Mouse (Mus musculus): ENCODE measurements around the gene E030025P04Rik. TPM values are rescaled to one million over a fixed set of nuclear protein-coding genes. Genes with fewer than 3 reads are reported as not detected.

Gene E030025P04Rik
- polyA plus RNA-seq (2014; fragmentation: Nextera tagmentation; extraction: Ambion mirVana) = not detected in 2 replicates

GRCm38 (mm10) chr11:109144236-109144635 lies at the start of gene E030025P04Rik:
Gene E030025P04Rik (minus strand): TSS chr11:109144369.
- 79% methylated on average over 4 of the region's 4 CpGs for WGBS
- Histone ChIP-seq H3K36me3 (ENCODE audit: control insufficient read depth, insufficient read depth, low read length) (no peaks in the 10 kb centered on the region), H3K4me2 (ENCODE audit: low read depth) (no peak within 1 kb of the TSS), H3K27ac (ENCODE audit: low read depth, low read length) (no peak within 1 kb of the TSS), H3K4me3 (ENCODE audit: low read depth, low read length) (no peak within 1 kb of the TSS), H3K9ac (ENCODE audit: low read length) (no peak within 1 kb of the TSS), H3K4me1 (ENCODE audit: control insufficient read depth, insufficient read depth, low read length) (no peaks in the 10 kb centered on the region), H3K9me3 (ENCODE audit: control insufficient read depth, low read length) (no peaks in the 10 kb centered on the region), H3K27me3 (ENCODE audit: control insufficient read depth, insufficient read depth, low read length) (no peaks in the 10 kb centered on the region)
- ATAC-seq (ENCODE audit: insufficient read depth, low FRiP score, low TSS enrichment) = no peak
- DNase-seq (ENCODE audit: low spot score) = no peak

GRCm38 (mm10) chr11:109192673-109193557 lies 48.7 kb upstream of the E030025P04Rik start:
- ATAC-seq (ENCODE audit: insufficient read depth, low FRiP score, low TSS enrichment) = peak; percentile 55; the same call in 1 of the 2 replicates
- no peak overlapping the region for H3K27ac ChIP-seq (ENCODE audit: low read depth, low read length)
- 32% methylated on average over 15 of the region's 15 CpGs for WGBS

GRCm38 (mm10) chr11:109188235-109188634 lies 44.1 kb upstream of the E030025P04Rik start:
- H3K27ac ChIP-seq (ENCODE audit: low read depth, low read length) = no peak overlapping the region
- H3K4me2 ChIP-seq (ENCODE audit: low read depth) = no peak overlapping the region
- H3K27me3 ChIP-seq (ENCODE audit: control insufficient read depth, insufficient read depth, low read length) = no peaks in the 10 kb centered on the region
- H3K36me3 ChIP-seq (ENCODE audit: control insufficient read depth, insufficient read depth, low read length) = no peaks in the 10 kb centered on the region
- no peak overlapping the region for H3K9ac ChIP-seq (ENCODE audit: low read length)
- WGBS = 95% methylated on average over 5 of the region's 5 CpGs
- 0 out of 2 replicates have a peak, but pooled peaks cover 4% of the 10 kb centered on the region for H3K4me1 ChIP-seq (ENCODE audit: control insufficient read depth, insufficient read depth, low read length)
- H3K4me3 ChIP-seq (ENCODE audit: low read depth, low read length) = no peak overlapping the region
- DNase-seq (ENCODE audit: low spot score) = no peak
- ATAC-seq (ENCODE audit: insufficient read depth, low FRiP score, low TSS enrichment) = no peak
- no peaks in the 10 kb centered on the region for H3K9me3 ChIP-seq (ENCODE audit: control insufficient read depth, low read length)

More at GRCm38 (mm10) chr11:109192673-109193557, 48.7 kb upstream of the E030025P04Rik start:
- H3K9me3 ChIP-seq (ENCODE audit: control insufficient read depth, low read length) = no peaks in the 10 kb centered on the region
- peak; percentile 84 for DNase-seq (ENCODE audit: low spot score)
- no peak overlapping the region for H3K4me3 ChIP-seq (ENCODE audit: low read depth, low read length)
- no peak overlapping the region for H3K4me2 ChIP-seq (ENCODE audit: low read depth)
- H3K4me1 ChIP-seq (ENCODE audit: control insufficient read depth, insufficient read depth, low read length) = 0 out of 2 replicates have a peak, but pooled peaks cover 4% of the 10 kb centered on the region
- no peaks in the 10 kb centered on the region for H3K27me3 ChIP-seq (ENCODE audit: control insufficient read depth, insufficient read depth, low read length)
- H3K36me3 ChIP-seq (ENCODE audit: control insufficient read depth, insufficient read depth, low read length) = no peaks in the 10 kb centered on the region
- no peak overlapping the region for H3K9ac ChIP-seq (ENCODE audit: low read length)

DNA sequence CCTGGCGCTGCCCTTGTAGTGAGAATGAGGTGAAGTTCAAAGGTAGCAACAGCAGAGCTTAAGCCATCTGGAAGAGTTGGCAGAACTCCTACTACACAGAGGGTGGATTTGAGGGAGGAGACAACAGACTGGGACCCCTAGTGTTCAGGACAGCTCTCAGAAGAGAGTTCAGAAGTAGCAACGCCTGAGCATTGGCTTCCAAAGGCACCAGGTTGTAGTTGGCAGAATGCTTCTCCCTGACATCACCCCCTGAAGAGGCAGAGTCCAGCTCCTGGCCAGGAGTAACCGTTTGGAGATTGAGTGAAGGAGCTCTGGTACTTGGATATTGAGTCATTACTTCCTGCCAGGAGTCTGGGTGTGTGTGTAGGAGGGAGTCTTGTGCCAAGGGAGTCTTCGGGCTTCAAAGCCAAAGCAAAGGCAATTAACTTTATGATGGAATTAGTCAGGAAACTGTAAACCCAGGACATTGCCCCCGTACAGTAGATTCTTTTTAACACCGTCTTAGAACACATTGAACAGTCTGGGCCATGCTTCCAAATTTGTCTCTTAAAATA lies 43.5 kb upstream of the E030025P04Rik start:
- Histone ChIP-seq H3K36me3 (ENCODE audit: control insufficient read depth, insufficient read depth, low read length) (no peaks in the 10 kb centered on the region), H3K4me1 (ENCODE audit: control insufficient read depth, insufficient read depth, low read length) (0 out of 2 replicates have a peak, but pooled peaks cover under 1% of the 10 kb centered on the region), H3K4me3 (ENCODE audit: low read depth, low read length) (no peak overlapping the region), H3K27me3 (ENCODE audit: control insufficient read depth, insufficient read depth, low read length) (no peaks in the 10 kb centered on the region), H3K4me2 (ENCODE audit: low read depth) (no peak overlapping the region), H3K9me3 (ENCODE audit: control insufficient read depth, low read length) (no peaks in the 10 kb centered on the region), H3K9ac (ENCODE audit: low read length) (no peak overlapping the region), H3K27ac (ENCODE audit: low read depth, low read length) (no peak overlapping the region)
- 77% methylated on average over 6 of the region's 6 CpGs for WGBS
- DNase-seq (ENCODE audit: low spot score) (no peak), ATAC-seq (ENCODE audit: insufficient read depth, low FRiP score, low TSS enrichment) (no peak)

DNA sequence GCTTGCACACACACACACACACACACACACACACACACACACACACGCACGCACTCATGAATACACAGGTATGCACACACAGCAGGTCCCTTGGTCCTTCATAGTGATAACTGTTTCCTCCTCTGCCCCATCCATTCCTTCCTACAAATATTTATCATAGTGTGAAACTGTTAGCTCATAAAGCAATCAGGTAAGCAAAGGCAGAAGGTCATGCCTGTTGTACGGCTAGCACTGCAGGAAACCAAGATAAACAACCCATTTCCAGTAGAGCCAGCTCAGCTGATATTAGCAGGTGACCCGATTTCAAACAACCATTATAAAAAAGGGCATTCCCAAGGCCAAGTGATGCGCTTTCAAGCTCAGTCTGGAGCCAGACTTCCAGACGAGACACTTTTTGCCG lies 36.9 kb upstream of the E030025P04Rik start:
- H3K27ac ChIP-seq (ENCODE audit: low read depth, low read length) = no peak overlapping the region
- no peaks in the 10 kb centered on the region for H3K27me3 ChIP-seq (ENCODE audit: control insufficient read depth, insufficient read depth, low read length)
- no peaks in the 10 kb centered on the region for H3K4me1 ChIP-seq (ENCODE audit: control insufficient read depth, insufficient read depth, low read length)
- DNase-seq (ENCODE audit: low spot score) (no peak), ATAC-seq (ENCODE audit: insufficient read depth, low FRiP score, low TSS enrichment) (no peak)
- no peaks in the 10 kb centered on the region for H3K36me3 ChIP-seq (ENCODE audit: control insufficient read depth, insufficient read depth, low read length)
- no peak overlapping the region for H3K4me3 ChIP-seq (ENCODE audit: low read depth, low read length)
- no peak overlapping the region for H3K9ac ChIP-seq (ENCODE audit: low read length)
- no peaks in the 10 kb centered on the region for H3K9me3 ChIP-seq (ENCODE audit: control insufficient read depth, low read length)
- H3K4me2 ChIP-seq (ENCODE audit: low read depth) = no peak overlapping the region
- WGBS = 66% methylated on average over 7 of the region's 7 CpGs

- no peaks in the 10 kb centered on the region for H3K27me3 ChIP-seq (ENCODE audit: control insufficient read depth, insufficient read depth, low read length)
- ATAC-seq (ENCODE audit: insufficient read depth, low FRiP score, low TSS enrichment) (no peak), DNase-seq (ENCODE audit: low spot score) (no peak)
- H3K4me2 ChIP-seq (ENCODE audit: low read depth) = no peak overlapping the region
- no peak overlapping the region for H3K4me3 ChIP-seq (ENCODE audit: low read depth, low read length)
- H3K9ac ChIP-seq (ENCODE audit: low read length) = no peak overlapping the region
- H3K9me3 ChIP-seq (ENCODE audit: control insufficient read depth, low read length) = no peaks in the 10 kb centered on the region
- H3K4me1 ChIP-seq (ENCODE audit: control insufficient read depth, insufficient read depth, low read length) = no peaks in the 10 kb centered on the region
- H3K36me3 ChIP-seq (ENCODE audit: control insufficient read depth, insufficient read depth, low read length) = no peaks in the 10 kb centered on the region
- WGBS = 93% methylated on average over 11 of the region's 11 CpGs
- H3K27ac ChIP-seq (ENCODE audit: low read depth, low read length) = no peak overlapping the region
Observed at GRCm38 (mm10) chr11:109180290-109180689, 36.1 kb upstream of the E030025P04Rik start.

DNA sequence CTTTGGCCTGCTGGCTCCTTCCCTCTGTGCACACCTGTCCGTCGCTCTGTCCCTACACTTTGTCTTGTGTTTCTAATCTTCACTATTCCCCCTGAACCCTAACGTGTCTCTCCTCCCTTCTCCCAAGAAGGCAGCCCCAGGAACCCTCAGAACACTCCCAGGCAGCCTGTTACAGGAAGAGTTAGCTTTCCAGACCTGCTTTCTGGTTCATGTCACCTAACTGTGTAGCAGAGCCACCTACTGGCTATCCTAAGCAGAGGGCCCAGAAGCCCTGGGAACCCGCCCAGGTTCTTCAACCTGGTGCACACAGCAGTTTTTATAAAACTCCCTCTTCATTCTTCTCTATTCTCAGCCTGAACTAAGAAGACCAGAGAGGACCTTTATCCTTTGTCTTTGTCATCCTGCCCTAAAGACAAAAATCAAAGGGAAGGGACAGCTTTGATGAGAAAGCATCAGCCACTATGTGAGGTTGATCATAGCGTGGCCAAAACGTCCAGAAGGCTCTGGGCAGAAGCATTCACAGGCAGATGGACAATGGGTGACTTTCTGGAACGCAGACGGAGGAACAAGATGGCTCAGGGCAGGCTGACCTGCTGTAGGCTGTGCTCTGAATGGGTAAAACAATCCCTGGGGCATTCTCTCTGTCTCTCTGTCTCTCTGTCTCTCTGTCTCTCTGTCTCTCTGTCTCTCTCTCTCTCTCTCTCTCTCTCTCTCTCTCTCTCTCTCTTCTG lies 34.8 kb upstream of the E030025P04Rik start:
- no peak overlapping the region for H3K4me3 ChIP-seq (ENCODE audit: low read depth, low read length)
- no peaks in the 10 kb centered on the region for H3K9me3 ChIP-seq (ENCODE audit: control insufficient read depth, low read length)
- H3K27me3 ChIP-seq (ENCODE audit: control insufficient read depth, insufficient read depth, low read length) = no peaks in the 10 kb centered on the region
- DNase-seq (ENCODE audit: low spot score) = peak; percentile 56
- no peak overlapping the region for H3K4me2 ChIP-seq (ENCODE audit: low read depth)
- ATAC-seq (ENCODE audit: insufficient read depth, low FRiP score, low TSS enrichment) = no peak
- 64% methylated on average over 8 of the region's 8 CpGs for WGBS
- H3K4me1 ChIP-seq (ENCODE audit: control insufficient read depth, insufficient read depth, low read length) = no peaks in the 10 kb centered on the region
- H3K36me3 ChIP-seq (ENCODE audit: control insufficient read depth, insufficient read depth, low read length) = no peaks in the 10 kb centered on the region
- no peak overlapping the region for H3K9ac ChIP-seq (ENCODE audit: low read length)
- H3K27ac ChIP-seq (ENCODE audit: low read depth, low read length) = no peak overlapping the region

GRCm38 (mm10) chr11:109175376-109175969 lies 31.3 kb upstream of the E030025P04Rik start:
- Histone ChIP-seq H3K27ac (ENCODE audit: low read depth, low read length) (no peak overlapping the region), H3K4me2 (ENCODE audit: low read depth) (no peak overlapping the region), H3K9me3 (ENCODE audit: control insufficient read depth, low read length) (no peaks in the 10 kb centered on the region), H3K4me3 (ENCODE audit: low read depth, low read length) (no peak overlapping the region), H3K27me3 (ENCODE audit: control insufficient read depth, insufficient read depth, low read length) (no peaks in the 10 kb centered on the region), H3K4me1 (ENCODE audit: control insufficient read depth, insufficient read depth, low read length) (no peaks in the 10 kb centered on the region), H3K9ac (ENCODE audit: low read length) (no peak overlapping the region), H3K36me3 (ENCODE audit: control insufficient read depth, insufficient read depth, low read length) (no peaks in the 10 kb centered on the region)
- ATAC-seq (ENCODE audit: insufficient read depth, low FRiP score, low TSS enrichment) (no peak), DNase-seq (ENCODE audit: low spot score) (no peak)
- WGBS = 89% methylated on average over 8 of the region's 8 CpGs

All from neural tube, embryonic 11.5 days (tissue).